Mouse (Mus musculus) ES-Bruce4 (cell line): ENCODE measurements around the gene Rgs19.

Source experiments
- CTCF ChIP-seq: IDR thresholded peaks from one replicate; pipeline ENCODE4 v1.8.1; 2011; ENCODE audit warnings: low read depth, low read length
- POLR2A ChIP-seq: IDR thresholded peaks from one replicate; pipeline ENCODE4 v1.8.1; 2011; ENCODE audit warnings: low read length; ENCODE audit not compliant: insufficient read depth

- TF ChIP-seq CTCF = no peak
- no peak for TF ChIP-seq POLR2A
Observed at GRCm38 (mm10) chr2:181677755-181678098, 16.1 kb downstream of the Rgs19 start.
